Mouse (Mus musculus) cerebellum, adult 2 months (tissue): Measurements from ENCODE around the gene Dclk2.

Experiments used
- CTCF ChIP-seq: fragments of 200-500 bp; IDR thresholded peaks from 2 replicates; pipeline ENCODE4 v1.5.1; 2011; ENCODE audit warnings: low read depth, mild to moderate bottlenecking, control low read depth, low read length, moderate library complexity, borderline replicate concordance; ENCODE audit not compliant: insufficient read depth
- POLR2A ChIP-seq: fragments of 200-500 bp; IDR thresholded peaks from 2 replicates; pipeline ENCODE4 v1.6.1; 2011; ENCODE audit warnings: low read length, control low read depth, borderline replicate concordance; ENCODE audit not compliant: insufficient read depth

DNA sequence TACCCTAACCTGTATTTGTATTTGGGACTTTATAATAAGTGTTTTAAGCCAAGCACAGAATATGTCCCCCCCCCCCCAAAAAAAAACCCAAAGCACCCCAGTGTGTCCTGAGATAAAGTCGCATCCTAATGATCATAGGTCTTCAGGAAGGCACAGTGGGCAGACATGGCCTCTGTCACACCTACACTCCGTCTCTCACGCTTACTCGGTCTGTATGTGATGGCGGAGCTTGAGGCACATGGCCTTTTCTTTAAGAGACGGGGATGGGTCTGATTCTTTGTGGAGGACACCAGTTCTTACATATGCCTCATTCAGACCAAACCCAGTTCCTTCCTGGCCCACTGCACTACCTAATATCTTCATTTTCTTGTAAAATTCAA lies 158.6 kb downstream of the Dclk2 start:
- TF ChIP-seq CTCF (no peak), POLR2A (no peak)
